Comparison of ENCODE assay signal across 10 mouse cellular contexts in genomic region chr15:102356501-102357325, GRCm38 (mm10). TPM values are rescaled to one million over a fixed set of nuclear protein-coding genes. Genes with fewer than 3 reads are reported as not detected.
A peak's percentile ranks its signal among the peaks of the same experiment; 100 is the strongest.
DNase-seq lines count a peak whose midpoint lies in the region; ATAC-seq and TF ChIP-seq lines count a peak whose summit lies in the region.
"Had no signal": no experiment of that assay in that cellular context is flagged by ENCODE, and none has a peak within 500 bp of the region (broad histone marks: within the 10 kb centered on the region; RNA-seq: fewer than 3 reads in every experiment).

No protein-coding gene starts in this region.

- H3K4me2 ChIP-seq in heart, embryonic 12.5 days, result peak overlapping the region; percentile 90
- H3K4me2 ChIP-seq in forebrain, embryonic 12.5 days, result peak overlapping the region; percentile 87
- H3K4me2 ChIP-seq in liver, embryonic 14.5 days (ENCODE audit: low read depth), result peak overlapping the region; percentile 73

- H3K9me3 ChIP-seq in heart, embryonic 12.5 days (replicated peaks), result no peaks in the 10 kb centered on the region
- H3K9me3 ChIP-seq in E14TG2a.4 (ENCODE audit: low read length), result no peaks in the 10 kb centered on the region
- H3K9me3 ChIP-seq in forebrain, embryonic 12.5 days, result no peaks in the 10 kb centered on the region
- H3K9me3 ChIP-seq in liver, embryonic 14.5 days (ENCODE audit: control insufficient read depth, low read length), result no peaks in the 10 kb centered on the region

- peaks cover 46% of the 10 kb centered on the region for H3K27me3 ChIP-seq in heart, embryonic 12.5 days (replicated peaks)
- peaks cover 70% of the 10 kb centered on the region for H3K27me3 ChIP-seq in E14TG2a.4 (ENCODE audit: insufficient read depth, low read length)
- H3K27me3 ChIP-seq in forebrain, embryonic 12.5 days, result peaks cover 54% of the 10 kb centered on the region
- peaks cover 53% of the 10 kb centered on the region for H3K27me3 ChIP-seq in liver, embryonic 14.5 days (ENCODE audit: control insufficient read depth, insufficient read depth, low read length)

- TF ChIP-seq EP300 in liver, embryonic 14.5 days (IDR thresholded peaks at IDR 0.05; ENCODE audit: low read depth), result no peak

- TF ChIP-seq CTCF in E14TG2a.4 (conservative IDR thresholded peaks at IDR 0.05; ENCODE audit: low read length), result no peak
- TF ChIP-seq CTCF in liver, embryonic 14.5 days (IDR thresholded peaks at IDR 0.05; ENCODE audit: low read depth), result no peak

- H3K36me3 ChIP-seq in heart, embryonic 12.5 days, result no peaks in the 10 kb centered on the region
- no peaks in the 10 kb centered on the region for H3K36me3 ChIP-seq in E14TG2a.4 (ENCODE audit: insufficient read depth, low read length)
- H3K36me3 ChIP-seq in forebrain, embryonic 12.5 days (replicated peaks), result no peaks in the 10 kb centered on the region
- H3K36me3 ChIP-seq in liver, embryonic 14.5 days (replicated peaks; ENCODE audit: control insufficient read depth, insufficient read depth, low read depth), result no peaks in the 10 kb centered on the region

- peak overlapping the region; percentile 70 for H3K27ac ChIP-seq in heart, embryonic 12.5 days (ENCODE audit: poor library complexity, severe bottlenecking)
- H3K27ac ChIP-seq in forebrain, embryonic 12.5 days, result no peak overlapping the region
- no peak overlapping the region for H3K27ac ChIP-seq in liver, embryonic 14.5 days

- ATAC-seq in heart, embryonic 12.5 days (ENCODE audit: insufficient number of reproducible peaks, low FRiP score), result no peak
- no peak for ATAC-seq in forebrain, embryonic 12.5 days (ENCODE audit: low FRiP score)
- no peak for ATAC-seq in liver, embryonic 14.5 days (ENCODE audit: insufficient read depth)
- no peak for ATAC-seq in activated CD4-positive, CD25-positive, alpha-beta regulatory T cell, adult 4 months

- peak overlapping the region; percentile 71; the same call in 1 of the 2 replicates for H3K9ac ChIP-seq in heart, embryonic 12.5 days
- no peak overlapping the region for H3K9ac ChIP-seq in forebrain, embryonic 12.5 days
- H3K9ac ChIP-seq in liver, embryonic 14.5 days (replicated peaks), result no peak overlapping the region

- 38% methylated on average over 16 of the region's 16 CpGs for WGBS in heart, embryonic 12.5 days
- WGBS in forebrain, embryonic 12.5 days, result 19% methylated on average over 16 of the region's 16 CpGs
- 34% methylated on average over 16 of the region's 16 CpGs for WGBS in liver, embryonic 14.5 days (ENCODE audit: insufficient replicate concordance)

- H3K4me1 ChIP-seq in heart, embryonic 12.5 days (replicated peaks), result peaks cover 35% of the 10 kb centered on the region
- H3K4me1 ChIP-seq in E14TG2a.4 (replicated peaks; ENCODE audit: low read depth, low read length), result peaks cover 39% of the 10 kb centered on the region
- peaks cover 36% of the 10 kb centered on the region for H3K4me1 ChIP-seq in forebrain, embryonic 12.5 days
- no peaks in the 10 kb centered on the region; a peak in 1 of 4 replicates for H3K4me1 ChIP-seq in liver, embryonic 14.5 days (replicated peaks; ENCODE audit: control insufficient read depth in 2 of 2, insufficient read depth in 2 of 2, low read length in 1 of 2)

- peak overlapping the region; percentile 53 for H3K4me3 ChIP-seq in heart, embryonic 12.5 days
- peak overlapping the region; percentile 83 for H3K4me3 ChIP-seq in E14TG2a.4 (replicated peaks; ENCODE audit: low read length)
- no peak overlapping the region; the same call in 1 of the 2 replicates for H3K4me3 ChIP-seq in forebrain, embryonic 12.5 days (replicated peaks)
- no peak overlapping the region for H3K4me3 ChIP-seq in liver, embryonic 14.5 days (ENCODE audit: insufficient read depth in 1 of 2, low read depth in 2 of 2, low read length in 2 of 2)
- H3K4me3 ChIP-seq: myocyte had no signal

- no peak for DNase-seq in heart, adult 11 months
- DNase-seq in liver, embryonic 14.5 days (ENCODE audit: low read depth in 3 of 3, low spot score in 3 of 3), result no peak
- no peak for DNase-seq in cerebellum, postnatal 25 days
- no peak for DNase-seq in natural killer cell, adult 2 months (ENCODE audit: low spot score in 2 of 2)

RNA-seq across cellular contexts. Expression of gene Aaas, which starts 6.1 kb away (rescaled TPM):
- 53.8 and 55.8 TPM in 2 replicates for polyA plus RNA-seq in heart, embryonic 12.5 days (2016; fragmentation: Nextera tagmentation; extraction: Ambion mirVana)
- 75.0 and 78.2 TPM in 2 replicates for polyA plus RNA-seq in forebrain, embryonic 12.5 days (2016; fragmentation: Nextera tagmentation; extraction: Ambion mirVana)
- 31.0 and 33.7 TPM in 2 replicates for polyA plus RNA-seq in liver, embryonic 14.5 days (2012; rRNA removed)
- 44.3 and 48.9 TPM in 2 replicates for polyA plus RNA-seq in liver, embryonic 14.5 days (2014; fragmentation: Nextera tagmentation; extraction: Ambion mirVana)
- 10 to 100 TPM; 45.7 to 48.7 TPM for polyA plus RNA-seq in activated CD4-positive, CD25-positive, alpha-beta regulatory T cell, adult 4 months (2017; shearing (Covaris generic))

RNA-seq across cellular contexts. Expression of gene Sp7, which starts 10.3 kb away (rescaled TPM):
- polyA plus RNA-seq in heart, embryonic 12.5 days (2016; fragmentation: Nextera tagmentation; extraction: Ambion mirVana), result 0.34 and 0.58 TPM in 2 replicates
- polyA plus RNA-seq in forebrain, embryonic 12.5 days (2016; fragmentation: Nextera tagmentation; extraction: Ambion mirVana), result 0.32 and 0.46 TPM in 2 replicates
- 0.01 and 0.07 TPM in 2 replicates for polyA plus RNA-seq in liver, embryonic 14.5 days (2012; rRNA removed)
- polyA plus RNA-seq in liver, embryonic 14.5 days (2014; fragmentation: Nextera tagmentation; extraction: Ambion mirVana), result 0.04 TPM in 1 of 2 replicates, not detected in the other
- not detected for polyA plus RNA-seq in activated CD4-positive, CD25-positive, alpha-beta regulatory T cell, adult 4 months (2017; shearing (Covaris generic))
- polyA plus RNA-seq: spleen, adult 2 months had no signal

RNA-seq across cellular contexts. Expression of gene Myg1, which starts 25.2 kb away (rescaled TPM):
- polyA plus RNA-seq in heart, embryonic 12.5 days (2016; fragmentation: Nextera tagmentation; extraction: Ambion mirVana), result 58.8 and 60.7 TPM in 2 replicates
- polyA plus RNA-seq in forebrain, embryonic 12.5 days (2016; fragmentation: Nextera tagmentation; extraction: Ambion mirVana), result 105 and 110 TPM in 2 replicates
- polyA plus RNA-seq in liver, embryonic 14.5 days (2012; rRNA removed), result 26.7 and 32.5 TPM in 2 replicates
- polyA plus RNA-seq in liver, embryonic 14.5 days (2014; fragmentation: Nextera tagmentation; extraction: Ambion mirVana), result 43.2 and 45.4 TPM in 2 replicates
- 100 to 1,000 TPM; 109 to 120 TPM for polyA plus RNA-seq in activated CD4-positive, CD25-positive, alpha-beta regulatory T cell, adult 4 months (2017; shearing (Covaris generic))

RNA-seq across cellular contexts. Expression of gene Pfdn5, which starts 30.8 kb away (rescaled TPM):
- polyA plus RNA-seq in heart, embryonic 12.5 days (2016; fragmentation: Nextera tagmentation; extraction: Ambion mirVana), result 267 and 273 TPM in 2 replicates
- polyA plus RNA-seq in forebrain, embryonic 12.5 days (2016; fragmentation: Nextera tagmentation; extraction: Ambion mirVana), result 352 and 355 TPM in 2 replicates
- polyA plus RNA-seq in liver, embryonic 14.5 days (2012; rRNA removed), result 42.1 and 82.2 TPM in 2 replicates
- polyA plus RNA-seq in liver, embryonic 14.5 days (2014; fragmentation: Nextera tagmentation; extraction: Ambion mirVana), result 149 and 156 TPM in 2 replicates
- 1,000 to 10,000 TPM; 1,328 to 1,584 TPM for polyA plus RNA-seq in activated CD4-positive, CD25-positive, alpha-beta regulatory T cell, adult 4 months (2017; shearing (Covaris generic))

RNA-seq across cellular contexts. Expression of gene Sp1, which starts 49.2 kb away (rescaled TPM):
- polyA plus RNA-seq in heart, embryonic 12.5 days (2016; fragmentation: Nextera tagmentation; extraction: Ambion mirVana), result 6.9 and 7.3 TPM in 2 replicates
- 10.8 and 11.2 TPM in 2 replicates for polyA plus RNA-seq in forebrain, embryonic 12.5 days (2016; fragmentation: Nextera tagmentation; extraction: Ambion mirVana)
- 9.2 and 9.5 TPM in 2 replicates for polyA plus RNA-seq in liver, embryonic 14.5 days (2012; rRNA removed)
- 5.0 and 5.4 TPM in 2 replicates for polyA plus RNA-seq in liver, embryonic 14.5 days (2014; fragmentation: Nextera tagmentation; extraction: Ambion mirVana)
- 10 to 100 TPM; 20.6 to 21.6 TPM for polyA plus RNA-seq in activated CD4-positive, CD25-positive, alpha-beta regulatory T cell, adult 4 months (2017; shearing (Covaris generic))

Comparison
In these comparisons a context has a peak if more than half of its experiments do, and no peak if none do; other contexts are left out.
1. H3K4me3 ChIP-seq: peak in heart, embryonic 12.5 days (single experiment) and E14TG2a.4 (single experiment); none in forebrain, embryonic 12.5 days (single experiment) and liver, embryonic 14.5 days (0 of 2).
2. Peak in every context shown above with its lines, with median percentiles within 50 percentile points of each other: H3K4me2 ChIP-seq.